Mouse (Mus musculus) right cerebral cortex, postnatal 36 days (tissue): Measurements from ENCODE around the gene Kif24.

ENCODE experiments used
- DNase-seq, 2 experiments: peaks; one replicate each; pipeline ENCODE4 v3.0.0; 2022; ENCODE audit warnings: low spot score in 2 of 2, mixed read lengths in 1 of 2

Kif24 gene

GRCm38 (mm10) chr4:41347839-41348238 is 116.8 kb downstream of the Kif24 start:
- DNase-seq = no peak

- DNase-seq = no peak
These were observed 118.7 kb downstream of the Kif24 start for GRCm38 (mm10) chr4:41346011-41346410.

- DNase-seq = no peak
These were observed 123.7 kb downstream of the Kif24 start for GRCm38 (mm10) chr4:41340912-41341550.
